Mouse (Mus musculus) heart, postnatal 14 days (tissue): ENCODE results near the gene Cdk5r1. TPM values are rescaled to one million over a fixed set of nuclear protein-coding genes. Genes with fewer than 3 reads are reported as not detected.
"Not testable (repeated sequence)": the region's sequence is repeated elsewhere in the genome, so short reads cannot be mapped to it uniquely, and the experiment has no call there.

ENCODE experiments used
- DNase-seq, 2 experiments: peaks; one replicate each; pipeline ENCODE4 v3.0.0; 2021 to 2022
- intact Hi-C: fragments of 180-260 bp; cut with DNase I; formaldehyde crosslinking; loops from one replicate; pipeline ENCODE4 v1.15.1; 2025
- long read RNA-seq, 2 experiments: library from polyadenylated mRNA; stranded (forward); transcript quantifications; one replicate each; pipeline ENCODE4 v2.0.0; 2021
- total RNA-seq, 2 experiments: library from RNA; stranded (reverse); gene quantifications; 2 replicates each; pipeline ENCODE4 v1.2.3; 2021

The Cdk5r1 gene
- total RNA-seq = 1 to 10 TPM in 1 of 2 experiments, under 1 TPM in 1; 0.98 to 1.1 TPM
- long read RNA-seq, experiment 1 = 0 reads
- long read RNA-seq, experiment 2, full-length matches to known transcripts = 2 of 2 reads
- long read RNA-seq, experiment 2, partial matches to known transcripts = 0 of 2 reads
- long read RNA-seq, experiment 2, other reads (novel, unspliced or antisense) = 0 of 2 reads

DNA sequence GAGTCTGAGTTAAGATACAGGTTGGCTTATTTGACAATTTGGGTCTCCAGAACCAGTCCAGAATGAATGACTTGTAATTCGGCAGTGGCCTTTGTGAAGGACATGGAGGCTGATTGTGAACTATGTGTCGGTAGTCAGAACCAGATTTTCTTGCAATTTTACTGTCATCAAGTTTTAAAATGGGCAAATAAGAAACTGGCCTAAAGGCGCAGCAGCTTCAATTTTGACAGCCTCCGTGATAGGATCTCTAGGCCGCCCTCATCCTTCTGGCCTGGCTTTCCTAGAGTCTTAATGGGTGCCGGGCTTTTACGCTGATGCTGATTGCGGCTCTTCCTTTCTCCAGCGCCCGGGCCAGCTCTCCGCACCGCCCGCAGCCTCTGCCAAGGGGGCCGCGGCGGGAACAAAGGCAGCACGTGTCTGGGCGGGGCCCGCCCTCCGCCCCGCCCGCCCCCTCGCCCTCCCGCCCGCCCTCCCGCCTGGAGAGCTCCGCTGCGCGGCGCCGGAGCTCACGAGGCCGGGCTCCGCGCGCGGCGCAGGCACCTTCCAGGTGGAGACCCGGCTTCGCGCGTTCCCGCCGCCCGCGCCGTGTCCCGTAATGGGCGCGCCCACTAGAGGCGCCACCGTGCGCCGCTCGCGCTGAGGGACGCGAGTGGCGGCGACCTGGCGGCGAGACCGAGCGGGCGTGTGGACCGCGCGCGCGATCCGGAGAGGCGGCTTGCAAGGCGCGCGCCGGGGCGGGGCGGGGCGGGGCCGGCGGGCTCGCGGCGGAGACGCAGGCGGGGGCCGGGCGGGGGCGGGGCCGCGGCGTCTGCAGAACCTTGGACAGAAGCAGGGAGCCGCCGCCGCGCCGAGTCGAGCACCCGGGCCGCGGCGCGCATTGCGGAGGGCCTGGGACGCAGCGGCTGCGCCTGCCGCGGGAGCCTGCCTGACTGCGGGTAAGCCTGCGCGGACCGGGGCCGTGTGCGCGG lies at the start of gene Cdk5r1:
Gene Cdk5r1 (plus strand): TSS at position 802 of the 968 bp plus-strand sequence.
- intact Hi-C loops = loop anchor here (5.0 kb wide), 2 partner anchors 46 to 86 kb away; no protein-coding TSS in a partner anchor
- DNase-seq = peak; percentile 91

DNA sequence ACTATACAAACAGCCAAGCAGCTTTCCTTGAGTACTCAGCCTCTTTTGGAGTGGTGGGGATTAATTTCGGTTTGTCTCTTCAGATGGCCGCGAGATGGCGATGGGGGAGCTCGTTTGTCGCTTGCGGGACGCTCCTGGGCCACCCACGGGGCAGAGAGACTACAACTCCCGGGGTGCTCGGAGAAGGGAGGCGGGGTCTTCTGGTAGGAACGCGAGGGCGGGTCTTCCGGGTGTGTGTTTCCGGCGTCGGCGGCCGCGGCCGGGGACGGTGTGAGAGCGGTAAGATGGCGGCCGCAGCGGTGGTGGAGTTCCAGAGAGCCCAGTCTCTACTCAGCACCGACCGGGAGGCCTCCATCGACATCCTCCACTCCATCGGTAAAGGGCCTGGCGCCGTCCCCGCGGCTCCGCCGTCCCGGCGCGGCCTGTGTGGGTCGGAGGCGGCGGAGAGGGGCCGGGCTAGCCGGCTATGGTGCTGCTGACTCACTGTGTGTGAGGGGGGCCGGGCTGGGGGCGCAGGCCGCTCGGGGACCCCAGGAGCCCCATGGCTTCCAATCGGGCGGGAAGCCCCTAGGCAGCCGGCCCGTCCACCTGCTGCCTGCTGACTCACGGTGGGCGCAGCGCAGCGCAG lies 48.3 kb upstream of the Cdk5r1 start, which contains the start of gene Psmd11:
Gene Psmd11 (plus strand): TSS at position 235 of the 628 bp plus-strand sequence.
- DNase-seq = peak; percentile 94 to 96
- intact Hi-C loops = loop anchor here (2.0 kb wide), 1 partner anchor 242 kb away; no protein-coding TSS in a partner anchor

DNA sequence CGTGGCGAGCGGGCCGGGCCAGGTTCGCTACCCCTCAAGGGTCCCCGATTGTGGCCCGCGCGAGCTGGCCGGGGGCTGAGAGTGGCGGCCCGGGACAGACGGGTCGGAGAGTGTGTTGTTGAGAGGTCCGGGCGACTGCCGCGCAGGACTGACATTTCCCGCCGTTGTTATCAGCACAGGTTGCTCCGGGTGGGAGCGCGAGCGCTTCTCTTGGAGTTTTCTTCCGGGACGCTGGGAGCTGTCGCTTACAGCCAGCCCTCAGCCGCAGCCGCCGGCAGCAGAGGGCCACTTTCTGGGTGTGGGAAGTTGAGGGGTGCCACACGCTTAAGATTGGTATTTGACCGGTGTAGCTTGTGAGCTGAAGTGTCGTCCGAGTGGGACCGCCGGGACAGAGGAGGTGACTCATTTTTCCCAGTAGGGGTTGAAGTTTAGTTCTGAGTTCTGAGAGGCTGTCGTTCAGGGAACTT lies 47.8 kb upstream of the Cdk5r1 start:
- intact Hi-C loops = loop anchor here (2.0 kb wide), 1 partner anchor 242 kb away; no protein-coding TSS in a partner anchor

DNA sequence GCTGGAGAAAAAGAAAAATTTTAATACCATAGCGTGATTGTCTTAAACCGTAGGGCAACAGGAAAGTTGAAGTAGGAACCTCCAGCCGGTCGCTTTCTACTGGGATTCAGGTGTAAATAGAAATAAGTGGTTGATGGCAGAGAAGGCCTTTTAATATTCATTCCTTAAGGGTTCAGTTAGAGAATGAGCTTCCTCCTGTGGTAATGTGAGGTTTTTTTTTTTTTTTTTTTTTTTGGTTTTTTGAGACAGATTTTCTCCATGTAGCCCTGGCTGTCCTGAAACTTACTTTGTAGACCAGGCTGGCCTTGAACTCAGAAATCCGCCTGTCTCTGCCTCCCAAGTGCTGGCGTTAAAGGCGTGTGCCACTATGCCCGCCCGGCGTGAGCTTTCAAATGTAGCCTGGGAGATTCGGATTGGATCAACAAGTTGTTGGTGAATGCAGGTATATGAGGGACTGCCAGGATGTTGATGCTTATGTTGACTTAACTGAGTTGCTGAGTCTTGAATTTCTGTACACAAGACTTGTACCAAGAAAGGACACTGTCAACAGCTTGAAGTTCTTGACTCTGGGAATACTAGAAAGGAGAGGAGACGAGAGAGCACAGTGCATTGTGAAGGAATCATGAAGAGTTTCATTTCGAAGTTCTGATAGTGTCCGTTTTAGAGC lies 47.2 kb upstream of the Cdk5r1 start:
- no peak for DNase-seq
- intact Hi-C loops = loop anchor here (2.0 to 5.0 kb wide), 2 partner anchors 43 to 241 kb away; no protein-coding TSS in a partner anchor

More for the DNA sequence above, 47.8 kb upstream of the Cdk5r1 start:
- DNase-seq = peak; percentile 42 to 43

DNA sequence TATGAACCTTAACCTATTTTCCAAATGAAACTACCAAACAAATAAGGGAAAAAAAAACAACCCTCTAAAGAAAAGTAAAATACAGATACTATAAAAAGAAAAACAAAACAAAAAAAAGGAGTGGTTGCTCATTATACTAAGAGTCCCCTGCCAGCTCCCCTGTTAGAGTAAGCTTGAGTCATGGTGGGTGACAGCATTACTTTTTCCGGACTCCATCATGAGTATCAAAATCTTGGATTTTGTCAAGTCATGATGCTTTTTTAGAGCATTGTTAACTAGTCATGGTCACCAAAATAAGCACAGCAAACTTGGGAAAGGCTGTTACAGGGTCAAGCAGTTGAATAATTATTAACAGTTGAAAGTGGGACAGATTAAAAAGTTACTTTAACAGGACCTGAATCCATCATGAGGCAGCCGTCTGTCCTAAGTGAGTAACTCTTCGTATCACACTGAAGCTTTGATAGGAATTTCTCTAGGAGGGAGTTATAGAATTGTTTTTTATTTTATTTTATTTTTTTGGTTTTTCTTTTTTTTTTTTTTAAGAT lies 46.4 kb upstream of the Cdk5r1 start:
- no peak for DNase-seq
- intact Hi-C loops = loop anchor here (5.0 kb wide), 1 partner anchor 42 kb away; no protein-coding TSS in a partner anchor

DNA sequence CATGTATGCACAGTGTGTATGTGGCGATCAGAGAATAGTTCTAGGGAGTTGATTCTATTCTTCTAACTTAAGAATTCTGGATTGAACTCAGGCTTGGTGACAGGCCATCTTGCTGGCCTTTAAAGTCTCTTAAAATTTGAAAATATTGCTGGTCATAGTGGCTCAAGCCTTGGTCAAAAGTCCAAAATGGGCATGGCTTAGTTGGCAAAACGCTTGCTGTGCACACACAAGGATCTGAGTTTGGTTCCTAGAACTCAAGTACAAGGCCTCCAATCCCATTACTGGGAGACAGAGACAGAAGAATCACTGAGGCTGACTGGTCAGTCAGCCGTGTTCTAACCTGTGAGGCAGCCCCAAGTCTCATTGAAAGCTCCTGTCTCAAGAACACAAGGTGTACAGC lies 29.9 kb upstream of the Cdk5r1 start:
- intact Hi-C loops = no loop called here
- no peak for DNase-seq

DNA sequence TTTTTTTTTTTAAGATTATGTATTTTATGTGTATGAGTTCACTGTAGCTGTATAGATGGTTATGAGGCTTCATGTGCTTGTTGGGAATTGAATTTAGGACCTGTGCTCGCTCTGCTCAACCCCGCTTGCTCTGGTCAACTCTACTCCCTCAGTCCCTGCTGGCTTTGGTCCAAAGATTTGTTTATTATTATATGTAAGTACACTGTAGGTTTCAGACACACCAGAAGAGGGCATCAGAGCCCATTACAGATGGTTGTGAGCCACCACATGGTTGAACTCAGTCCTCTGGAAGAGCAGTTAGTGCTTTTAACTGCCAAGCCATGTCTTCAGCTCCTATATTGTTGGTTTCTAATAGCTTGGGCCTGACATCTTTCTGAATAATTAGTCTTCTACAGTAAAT lies 27.0 kb upstream of the Cdk5r1 start:
- intact Hi-C loops = no loop called here
- DNase-seq = no peak

DNA sequence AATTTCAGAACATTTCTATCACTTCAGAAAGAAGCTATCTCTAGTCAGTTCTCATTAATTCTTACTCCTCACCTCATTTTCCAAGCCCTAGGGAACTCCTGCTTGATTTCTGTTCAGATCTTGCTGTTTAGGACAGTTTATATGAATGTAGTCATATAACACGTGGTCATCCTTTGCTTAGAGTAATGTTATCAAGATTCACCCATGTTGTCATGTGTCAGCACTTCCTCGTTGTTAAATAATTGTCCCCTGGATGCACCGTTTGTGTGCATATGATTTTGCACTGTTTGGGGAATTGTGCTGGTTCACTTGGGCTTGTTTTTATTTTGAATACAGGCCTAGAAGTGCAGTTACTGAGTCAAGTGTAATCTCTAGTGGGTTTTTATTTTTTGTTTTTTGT lies 24.6 kb upstream of the Cdk5r1 start:
- DNase-seq = no peak
- intact Hi-C loops = no loop called here

DNA sequence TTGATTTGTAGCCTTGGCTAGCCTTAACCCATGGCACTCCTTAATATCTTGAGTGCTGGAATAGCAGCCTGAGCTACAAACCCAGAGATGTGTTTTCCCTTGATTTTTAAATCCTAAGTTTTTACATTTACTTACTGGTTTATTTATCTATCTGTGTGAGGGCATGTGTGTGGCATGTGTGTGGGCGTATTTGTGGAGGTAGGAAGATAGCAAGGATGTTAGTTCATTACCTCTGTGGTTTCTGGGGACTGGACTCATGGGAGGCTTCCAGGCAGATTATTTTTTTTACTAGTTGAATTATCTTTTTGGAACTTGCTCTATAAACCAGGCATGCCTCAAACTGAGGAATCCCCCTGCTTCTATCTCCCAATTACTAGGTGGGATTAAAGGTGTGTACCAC lies 23.6 kb upstream of the Cdk5r1 start:
- intact Hi-C loops = no loop called here
- no peak for DNase-seq

DNA sequence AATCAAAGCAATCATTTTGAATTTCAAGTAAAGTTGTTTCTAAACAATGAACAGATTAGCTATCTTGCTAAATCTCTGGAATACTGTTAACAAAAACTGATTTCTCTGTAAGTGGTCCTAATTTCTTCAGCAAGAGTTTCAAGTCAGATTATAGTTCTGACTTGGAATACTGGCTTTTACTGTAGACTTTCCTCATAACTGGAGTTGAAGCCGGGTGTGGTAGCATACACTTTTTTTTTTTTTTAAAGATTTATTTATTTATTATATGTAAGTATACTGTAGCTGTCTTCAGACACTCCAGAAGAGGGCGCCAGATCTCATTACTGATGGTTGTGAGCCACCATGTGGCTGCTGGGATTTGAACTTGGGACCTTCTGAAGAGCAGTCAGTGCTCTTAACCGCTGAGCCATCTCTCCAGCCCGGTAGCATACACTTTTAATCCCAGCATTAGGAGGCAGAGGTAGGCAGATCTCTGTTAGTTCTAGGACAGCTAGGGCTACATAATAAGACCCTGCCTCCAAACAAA lies 13.2 kb upstream of the Cdk5r1 start:
- DNase-seq, intact Hi-C loops: not testable (repeated sequence)

DNA sequence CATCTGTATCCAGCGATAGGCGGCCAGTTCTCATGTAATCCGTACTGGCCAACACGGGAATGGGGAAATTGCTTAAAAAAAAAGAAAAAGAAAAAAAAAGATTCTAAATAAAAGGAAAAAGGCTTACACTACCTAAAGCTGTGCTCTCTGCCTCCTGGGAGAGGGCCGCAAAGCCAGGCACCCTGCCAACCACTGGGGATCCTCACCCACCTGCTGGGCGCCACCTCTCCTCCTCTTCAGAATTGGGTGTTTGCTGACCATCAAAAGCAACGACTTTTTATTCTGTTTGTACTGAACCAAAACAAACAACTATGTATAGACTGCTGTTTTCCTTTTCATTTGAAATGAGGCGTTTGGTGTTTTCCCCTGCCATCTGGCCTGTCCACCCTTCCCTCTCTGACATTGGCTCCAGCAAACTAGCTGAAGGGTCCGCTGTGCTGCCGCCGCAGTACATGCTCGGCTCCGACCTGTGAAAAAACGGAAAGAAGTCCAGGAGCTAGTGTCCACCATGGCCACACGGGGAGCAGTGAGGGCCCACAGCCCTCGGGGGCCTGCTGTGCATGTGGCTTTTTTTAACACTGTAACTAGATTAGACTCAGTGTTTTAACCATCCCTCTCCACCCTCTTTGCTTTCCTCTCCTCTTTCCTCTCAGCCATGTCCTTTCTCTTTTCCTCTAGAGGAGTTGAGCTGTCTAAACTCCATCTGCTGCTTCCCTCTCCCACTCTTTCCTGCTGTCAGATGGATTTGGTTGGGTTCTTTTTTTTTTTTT lies 4.8 kb upstream of the Cdk5r1 start:
- DNase-seq = no peak
- intact Hi-C loops = loop anchor here (5.0 kb wide), 2 partner anchors 40 to 200 kb away; no protein-coding TSS in a partner anchor

DNA sequence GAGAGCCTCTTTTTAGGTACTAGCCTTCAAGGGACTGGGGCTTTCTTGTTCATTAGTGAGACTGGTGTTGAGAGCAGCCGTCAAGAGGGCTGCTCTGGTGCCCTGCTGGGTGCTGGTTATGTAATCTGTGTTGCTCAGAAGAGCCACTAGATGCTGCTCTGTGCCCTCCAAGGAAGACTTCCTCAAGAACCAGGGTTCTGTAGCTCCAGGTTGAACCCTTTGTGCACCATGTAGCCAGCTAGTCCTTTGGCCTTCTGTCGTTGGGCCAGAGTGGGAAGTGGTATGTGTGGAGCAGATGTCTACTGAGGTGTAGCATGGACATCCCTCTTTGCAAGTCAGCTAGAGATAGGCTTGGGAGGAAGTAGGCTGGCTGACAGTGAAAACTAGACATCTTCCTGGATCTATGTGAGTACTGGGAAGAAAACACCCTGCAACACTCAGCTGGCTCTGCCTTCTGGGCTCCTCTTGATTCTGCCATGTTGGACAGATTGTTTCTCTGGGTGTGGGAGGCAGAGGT lies 2.6 kb upstream of the Cdk5r1 start:
- intact Hi-C loops = loop anchor here (5.0 kb wide), 2 partner anchors 42 to 198 kb away; no protein-coding TSS in a partner anchor
- DNase-seq = no peak

DNA sequence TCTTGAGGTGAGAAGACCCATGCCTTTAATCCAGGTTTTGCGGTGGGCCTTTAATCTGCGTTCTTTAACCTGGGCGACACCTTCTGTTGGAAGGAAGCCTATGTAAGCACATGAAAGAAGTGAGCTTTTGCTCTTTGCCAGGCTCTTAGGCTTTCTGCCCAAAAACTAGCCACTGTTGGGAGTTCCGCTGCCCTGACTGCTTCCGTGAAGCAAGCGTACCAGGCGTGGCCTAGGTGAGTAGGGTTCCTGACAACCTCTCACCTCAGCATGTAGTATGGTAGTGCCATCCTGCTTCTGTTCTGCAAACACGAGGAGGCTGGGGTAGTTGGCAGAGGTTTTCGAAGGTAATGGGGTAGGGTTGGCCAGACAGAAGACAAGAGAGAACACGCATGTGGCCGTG lies 2.0 kb upstream of the Cdk5r1 start:
- intact Hi-C loops = loop anchor here (5.0 kb wide), 4 partner anchors 43 to 197 kb away; no protein-coding TSS in a partner anchor
- DNase-seq = no peak

DNA sequence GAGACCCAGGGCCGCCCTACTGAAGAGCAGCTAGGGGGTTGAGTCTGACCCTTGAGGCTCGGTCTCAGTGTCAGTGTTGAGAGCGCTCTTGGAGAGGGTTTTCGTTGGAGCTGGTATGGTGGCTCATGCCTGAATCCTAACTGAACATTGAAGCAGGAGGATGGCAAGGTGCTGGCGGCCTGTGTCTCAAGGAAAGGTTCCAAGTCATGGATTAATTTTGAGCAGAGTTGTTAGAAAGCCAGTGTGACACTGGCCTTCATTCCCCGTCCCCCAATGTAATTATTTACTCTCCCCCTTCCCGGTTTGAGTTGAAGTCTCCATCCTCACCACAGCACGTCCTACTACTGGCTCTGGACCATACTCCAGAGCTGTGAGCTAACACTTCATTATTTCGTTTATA lies 1.3 kb upstream of the Cdk5r1 start:
- no peak for DNase-seq
- intact Hi-C loops = loop anchor here (5.0 kb wide), 2 partner anchors 47 to 87 kb away; no protein-coding TSS in a partner anchor

DNA sequence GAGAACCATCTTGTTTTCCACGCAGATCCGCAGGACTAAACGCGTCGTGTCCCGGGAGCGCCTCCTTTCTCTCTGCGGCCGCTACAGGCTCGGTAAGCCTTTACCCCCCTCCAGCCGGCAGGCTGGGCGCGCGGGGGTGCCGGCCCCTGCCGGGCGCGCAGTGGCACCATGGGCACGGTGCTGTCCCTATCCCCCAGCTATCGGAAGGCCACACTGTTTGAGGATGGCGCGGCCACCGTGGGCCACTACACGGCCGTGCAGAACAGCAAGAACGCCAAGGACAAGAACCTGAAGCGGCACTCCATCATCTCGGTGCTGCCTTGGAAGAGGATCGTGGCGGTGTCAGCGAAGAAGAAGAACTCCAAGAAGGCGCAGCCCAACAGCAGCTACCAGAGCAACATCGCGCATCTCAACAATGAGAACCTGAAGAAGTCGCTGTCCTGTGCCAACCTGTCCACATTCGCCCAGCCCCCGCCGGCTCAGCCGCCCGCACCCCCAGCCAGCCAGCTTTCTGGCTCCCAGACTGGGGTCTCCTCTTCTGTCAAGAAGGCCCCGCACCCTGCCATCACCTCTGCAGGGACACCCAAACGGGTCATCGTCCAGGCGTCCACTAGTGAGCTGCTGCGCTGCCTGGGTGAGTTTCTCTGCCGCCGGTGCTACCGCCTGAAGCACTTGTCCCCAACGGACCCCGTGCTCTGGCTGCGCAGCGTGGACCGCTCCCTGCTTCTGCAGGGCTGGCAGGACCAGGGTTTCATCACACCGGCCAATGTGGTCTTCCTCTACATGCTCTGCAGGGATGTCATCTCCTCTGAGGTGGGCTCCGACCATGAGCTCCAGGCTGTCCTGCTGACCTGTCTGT lies 747 bp downstream of the Cdk5r1 start:
- intact Hi-C loops = loop anchor here (5.0 kb wide), 2 partner anchors 45 to 85 kb away; no protein-coding TSS in a partner anchor
- DNase-seq = no peak

DNA sequence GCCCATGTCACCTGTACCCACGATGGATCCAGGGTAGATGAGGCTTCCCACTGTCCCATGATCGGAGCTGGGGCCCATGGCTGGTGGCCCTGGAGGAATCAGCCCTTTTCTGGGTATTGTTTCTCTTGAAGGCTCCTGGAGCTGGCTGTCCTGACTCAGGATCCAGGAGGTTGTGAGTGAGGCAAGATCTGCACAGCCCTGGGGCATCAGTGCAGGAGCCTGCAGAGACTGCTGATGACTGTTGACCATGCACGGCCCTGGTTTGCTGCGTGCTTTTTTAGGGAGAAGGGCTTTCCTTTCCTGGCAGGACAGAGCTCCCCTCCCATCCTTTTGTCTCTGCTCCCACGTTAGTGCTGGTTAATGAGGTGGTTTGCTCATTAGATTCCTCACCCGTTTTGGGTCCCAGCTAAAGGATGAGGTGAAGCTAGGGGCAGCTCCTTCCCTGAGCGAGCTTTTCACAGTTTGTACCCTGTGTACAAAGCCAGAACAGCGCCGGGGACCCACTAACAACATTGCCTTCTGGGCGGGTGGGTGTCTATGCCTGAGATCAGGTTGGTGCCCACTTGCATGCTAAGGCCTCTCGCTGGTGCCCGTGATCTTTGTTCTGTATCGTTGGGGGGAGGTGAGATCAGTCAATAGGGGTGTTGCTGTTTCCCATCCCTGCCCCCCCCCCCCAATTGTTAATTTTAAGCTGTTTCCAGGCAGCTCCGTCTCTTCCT lies 2.0 kb downstream of the Cdk5r1 start:
- no peak for DNase-seq
- intact Hi-C loops = loop anchor here (5.0 kb wide), 2 partner anchors 43 to 83 kb away; no protein-coding TSS in a partner anchor
